Mouse (Mus musculus): Measurements from ENCODE around the gene Pax5.

DNA sequence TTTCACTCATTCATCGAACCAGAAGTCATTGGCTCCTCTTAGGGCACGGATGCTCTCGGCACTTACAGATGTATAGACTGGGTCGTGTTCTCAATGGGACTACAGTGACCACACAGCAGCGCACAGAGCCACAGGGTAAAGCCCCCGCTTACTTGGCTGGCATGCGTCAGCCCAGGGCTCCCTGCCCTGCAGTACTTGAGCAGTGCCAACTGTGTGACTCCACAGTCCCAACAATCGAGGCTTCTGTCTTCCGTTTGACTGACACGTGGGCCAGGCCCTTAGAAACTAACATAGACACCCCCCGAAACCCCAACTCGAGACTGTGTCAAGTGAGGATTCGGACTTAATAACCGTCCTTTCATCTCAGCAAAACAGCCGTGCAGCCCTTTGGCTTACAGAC is 15.9 kb downstream of the Pax5 start:
- no peak for TF ChIP-seq CTCF (conservative IDR thresholded peaks at IDR 0.05; ENCODE audit: insufficient read depth, insufficient read length, low read depth, low read length)
- TF ChIP-seq POLR2A (IDR thresholded peaks at IDR 0.05; ENCODE audit: low read depth, low read length) = no peak
